Mouse (Mus musculus): ENCODE results near the gene Klhl7.

Gene Klhl7

DNA sequence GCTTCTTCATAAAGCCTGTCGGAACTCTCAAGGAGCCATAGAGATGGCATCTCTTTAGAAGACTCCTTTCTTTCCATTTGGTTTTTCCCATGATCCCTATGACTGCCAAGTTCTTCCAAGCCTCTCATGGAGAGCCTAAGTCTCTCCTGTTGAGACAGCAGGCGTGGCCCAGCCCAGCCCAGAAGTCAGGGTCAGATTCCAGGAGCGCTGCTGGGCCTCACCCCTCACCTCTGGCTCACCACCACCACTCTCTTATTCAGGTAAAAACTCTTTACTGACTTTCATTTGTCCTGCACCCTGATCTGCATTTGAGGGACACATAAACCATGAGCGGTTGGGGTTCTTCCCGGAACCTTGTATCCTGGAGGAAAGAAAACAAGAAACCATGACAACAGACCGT lies 69.5 kb downstream of the Klhl7 start:
- DNase-seq (ENCODE audit: low spot score in 2 of 2) = no peak

DNA sequence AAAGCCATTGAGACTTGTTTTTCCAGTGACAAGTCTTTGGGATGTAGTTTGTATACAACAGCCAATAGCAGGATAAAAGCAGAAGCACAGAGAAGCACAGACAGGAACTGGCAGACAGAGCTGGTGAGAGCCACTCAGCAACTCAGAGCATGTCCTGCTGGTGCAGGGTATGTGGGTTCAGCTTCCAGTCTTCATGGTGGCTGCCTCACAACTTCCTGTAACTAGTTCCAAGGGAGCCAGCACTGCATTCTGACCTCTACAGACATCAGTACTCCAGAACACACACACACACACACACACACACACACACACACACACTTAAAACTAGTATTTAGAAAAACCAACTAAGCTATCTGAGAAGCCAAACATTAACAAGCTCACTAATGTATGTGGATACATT lies 71.7 kb downstream of the Klhl7 start:
- peak in 1 of 2 experiments; percentile 18 for DNase-seq (ENCODE audit: low spot score in 2 of 2)

DNA sequence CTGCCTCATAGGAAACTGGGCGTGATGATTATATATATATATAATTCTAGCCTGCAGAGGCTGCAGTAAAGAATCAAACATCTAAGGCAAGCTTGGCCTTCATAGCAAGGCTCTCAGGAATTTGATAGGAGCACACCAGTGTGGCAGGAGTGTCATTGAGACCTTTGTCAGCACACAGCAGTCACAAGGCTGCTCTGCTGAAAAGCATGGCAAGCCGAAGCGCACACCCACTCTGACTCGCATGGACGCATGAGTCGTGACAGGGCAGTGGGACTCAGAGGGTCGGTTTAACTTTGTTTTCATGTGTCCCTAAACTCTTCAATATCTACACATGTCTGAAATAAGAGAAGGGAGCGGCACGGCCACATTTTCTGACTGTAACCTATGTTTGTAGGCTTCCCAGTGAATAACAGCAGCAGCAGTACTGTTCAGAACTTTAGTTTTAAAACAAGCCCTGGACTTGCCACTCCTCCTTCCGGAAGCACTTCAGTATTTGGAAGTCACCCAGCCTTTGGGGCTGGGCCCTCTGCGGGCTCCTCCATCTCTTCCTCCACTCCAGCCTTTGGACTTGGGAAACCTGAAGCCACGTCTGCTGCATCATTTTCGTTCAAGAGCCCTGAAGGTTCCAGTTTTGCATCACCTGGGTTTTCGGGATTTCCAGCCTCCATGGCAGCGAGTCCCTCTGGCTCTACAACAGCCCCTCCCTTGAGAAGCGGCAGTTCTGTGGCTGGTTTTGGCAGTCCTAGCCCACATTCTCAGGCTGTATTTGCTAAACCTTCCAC lies 81.3 kb downstream of the Klhl7 start:
- no peak for DNase-seq (ENCODE audit: low spot score in 2 of 2)

DNA sequence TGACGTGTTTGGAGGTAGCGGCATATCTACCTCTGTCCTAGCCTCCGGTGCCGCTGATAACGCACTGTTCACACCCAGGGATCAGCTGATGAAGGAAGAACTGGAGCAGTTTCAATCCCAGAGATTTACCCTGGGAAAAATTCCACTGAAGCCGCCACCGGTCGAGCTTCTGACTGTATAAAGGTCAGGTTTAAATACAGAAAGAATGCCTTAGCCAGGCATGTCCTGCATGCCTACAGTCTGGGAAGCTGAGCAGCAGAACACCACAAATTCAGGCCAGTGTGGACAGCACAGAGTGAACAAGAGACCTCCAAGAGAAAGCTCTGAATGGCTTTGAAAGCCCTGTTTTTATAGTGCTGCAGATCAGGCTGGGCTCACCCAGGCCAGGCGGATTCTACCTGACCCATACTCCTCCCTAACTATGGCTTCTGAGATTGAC lies 81.9 kb downstream of the Klhl7 start:
- no peak for DNase-seq (ENCODE audit: low spot score in 2 of 2)

DNA sequence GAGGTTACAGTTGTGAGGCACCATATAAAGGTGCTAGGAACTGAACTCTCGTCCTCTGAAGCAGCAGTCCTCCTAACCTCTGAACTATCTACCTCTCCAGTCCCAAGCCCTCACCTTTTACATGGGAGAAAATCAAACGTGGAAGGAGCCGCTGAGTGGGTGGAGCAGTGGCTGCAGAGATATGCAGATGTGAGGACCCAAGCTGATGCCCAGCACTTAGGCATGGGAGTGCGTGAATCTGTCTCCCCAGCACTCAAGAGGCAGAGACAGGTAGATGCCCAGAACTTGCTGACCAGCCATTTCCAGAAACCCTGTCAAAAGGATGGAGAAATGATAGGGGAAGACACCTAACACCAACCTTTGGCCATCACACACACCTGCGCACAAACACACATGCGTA lies 82.7 kb downstream of the Klhl7 start:
- DNase-seq (ENCODE audit: low spot score in 2 of 2) = no peak

DNA sequence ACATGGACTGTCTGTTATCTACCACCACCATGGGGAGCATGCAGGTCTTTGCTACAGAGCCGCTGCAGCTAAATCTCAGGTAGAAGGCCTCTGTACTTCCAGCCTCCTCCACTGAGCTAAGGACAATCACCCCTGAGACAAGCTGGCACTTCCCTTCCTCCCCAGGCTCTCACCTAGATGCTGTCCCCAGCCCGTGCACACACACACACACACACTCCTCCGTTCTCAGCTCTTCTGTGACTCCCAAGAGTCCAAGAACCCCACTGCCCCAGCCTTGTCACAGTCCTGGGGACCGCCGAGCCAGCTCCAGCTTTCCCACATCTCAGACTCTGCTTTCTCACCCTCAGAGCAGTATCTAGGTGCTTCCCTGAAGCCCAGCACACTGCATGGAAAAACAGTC lies 83.6 kb downstream of the Klhl7 start:
- no peak for DNase-seq (ENCODE audit: low spot score in 2 of 2)

DNA sequence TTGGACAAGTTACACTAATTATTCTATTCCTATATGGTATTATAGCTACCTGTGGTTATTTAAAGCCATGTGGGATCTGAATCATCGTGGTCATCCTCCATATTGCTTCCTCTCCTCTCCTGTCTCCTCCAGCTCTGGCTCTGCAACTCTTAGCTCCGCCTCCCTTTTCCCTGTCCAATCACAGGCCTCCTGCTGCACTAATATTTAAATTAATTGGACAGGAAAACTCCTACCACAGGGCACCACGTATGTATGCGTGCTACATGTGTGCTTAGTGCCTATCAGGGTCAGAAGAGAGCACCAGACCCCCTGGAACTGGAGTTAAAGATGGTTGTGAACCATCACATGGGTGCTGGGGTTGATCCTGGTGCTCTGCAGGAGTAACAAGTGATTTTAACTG lies 88.1 kb downstream of the Klhl7 start:
- DNase-seq (ENCODE audit: low spot score in 2 of 2) = no peak

DNA sequence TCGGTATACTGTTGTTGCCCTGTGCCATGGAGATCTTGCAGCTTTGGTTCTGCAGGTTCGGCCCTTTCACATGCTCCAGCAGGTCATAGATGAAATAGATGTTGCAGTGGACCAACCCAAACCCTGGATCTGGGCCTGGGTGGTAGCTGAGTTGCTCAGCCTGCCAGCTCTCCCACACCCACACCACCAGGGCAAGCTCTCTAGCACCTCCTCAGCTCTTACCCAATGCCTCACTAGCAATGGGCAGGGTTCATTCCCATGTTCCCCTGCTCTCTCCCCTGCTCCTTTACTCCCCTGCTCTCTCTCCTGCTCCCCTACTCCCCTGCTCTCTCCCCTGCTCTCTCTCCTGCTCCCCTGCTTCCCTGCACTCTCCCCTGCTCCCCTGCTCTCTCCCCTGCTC lies 91.4 kb downstream of the Klhl7 start:
- no peak for DNase-seq (ENCODE audit: low spot score in 2 of 2)

DNA sequence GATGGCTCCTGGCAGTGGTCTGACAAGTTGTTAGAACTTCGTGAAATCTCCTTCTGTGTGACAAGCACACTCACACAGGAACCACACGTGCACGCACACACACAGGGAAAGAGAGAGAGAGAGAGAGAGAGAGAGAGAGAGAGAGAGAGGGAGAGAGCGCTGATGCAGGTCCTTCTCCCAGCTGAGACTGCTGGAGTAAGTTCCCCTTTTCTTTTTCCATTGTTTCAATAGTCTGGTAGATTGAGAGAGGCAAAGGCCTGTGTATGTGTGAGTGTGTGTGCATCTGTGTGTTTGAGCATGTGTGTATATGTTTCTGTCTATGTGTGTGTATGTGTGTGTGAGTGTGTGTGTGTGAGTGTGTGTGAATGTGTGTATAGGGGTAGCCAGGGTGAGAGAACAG lies 100.6 kb downstream of the Klhl7 start:
- DNase-seq (ENCODE audit: low spot score in 2 of 2) = no peak

DNA sequence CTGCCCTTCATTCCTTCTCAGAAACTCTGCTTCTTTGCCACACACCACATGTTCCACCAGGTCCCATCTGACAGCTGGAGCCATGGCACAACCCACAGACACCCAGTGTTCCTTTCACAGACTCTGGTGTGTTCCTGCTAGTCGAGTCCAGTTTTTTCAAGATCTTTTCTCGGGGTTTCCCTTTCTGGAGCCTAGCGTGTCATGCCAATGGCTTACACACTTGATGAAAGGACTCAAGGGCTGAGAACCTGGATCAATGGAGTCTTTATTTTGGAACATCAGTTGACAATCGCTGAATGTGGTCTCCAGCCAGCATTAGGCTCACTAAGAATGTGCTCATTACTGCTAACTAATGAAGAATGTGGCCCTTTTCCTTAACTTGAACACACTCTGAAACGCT lies 102.1 kb downstream of the Klhl7 start:
- peak; percentile 27 to 28 for DNase-seq (ENCODE audit: low spot score in 2 of 2)

DNA sequence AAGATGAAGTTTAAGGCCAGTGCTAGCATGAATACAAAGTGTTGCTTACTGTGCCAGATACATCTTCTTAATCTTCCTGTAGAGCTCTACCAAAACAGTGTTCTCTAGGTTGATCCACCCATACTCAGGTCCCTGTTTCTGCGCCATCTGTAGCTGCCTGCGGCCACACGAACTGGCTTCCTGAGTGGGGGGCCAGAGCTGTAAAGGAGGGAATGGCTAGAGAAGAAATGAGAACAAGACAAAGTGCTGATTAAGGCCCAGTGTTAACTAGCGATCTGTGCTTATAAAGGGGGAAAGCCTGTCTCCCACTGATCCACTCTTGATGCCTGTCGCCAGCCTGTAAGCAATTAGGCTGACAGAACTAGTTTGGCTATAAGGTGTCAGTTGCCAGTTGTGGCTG lies 102.9 kb downstream of the Klhl7 start:
- no peak for DNase-seq (ENCODE audit: low spot score in 2 of 2)

DNA sequence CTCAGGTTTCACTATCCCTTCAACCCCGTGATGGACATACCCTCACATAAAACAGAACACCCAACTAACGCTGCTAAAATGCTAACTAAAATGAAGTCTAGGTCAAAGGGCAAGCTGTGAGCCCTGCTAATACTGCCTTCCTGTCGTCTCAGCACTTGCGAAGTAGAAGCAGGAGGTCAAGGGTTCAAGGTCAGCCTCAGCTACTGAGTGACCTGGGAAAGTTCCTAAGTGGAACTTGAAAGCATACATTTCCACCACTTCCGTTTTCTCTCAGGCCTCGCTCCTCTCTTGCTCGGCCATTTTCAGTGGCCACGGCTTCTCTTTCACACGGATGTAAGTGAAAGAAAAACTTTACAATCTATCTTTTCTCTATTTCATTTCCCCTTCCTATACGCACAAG lies 107.6 kb downstream of the Klhl7 start:
- DNase-seq (ENCODE audit: low spot score in 2 of 2) = no peak

DNA sequence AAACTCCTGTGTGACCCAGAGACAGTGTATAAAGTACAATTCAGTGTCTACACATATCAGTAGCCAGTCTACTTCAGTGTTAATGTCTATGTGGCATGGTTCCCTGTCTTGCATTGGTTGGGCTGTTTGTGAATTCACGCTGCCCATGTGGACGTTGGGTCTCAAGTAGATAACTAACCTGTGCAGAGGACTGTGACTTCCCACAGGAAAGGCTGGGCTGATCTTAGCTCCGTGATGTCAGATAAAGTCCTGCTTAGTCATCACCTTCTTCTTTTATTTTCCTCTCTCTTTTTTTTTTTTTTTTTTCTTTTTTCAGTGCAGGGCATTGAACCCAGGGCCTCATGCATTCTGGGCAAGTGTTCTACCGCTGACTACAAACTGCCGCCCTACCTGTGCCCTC lies 108.1 kb downstream of the Klhl7 start:
- DNase-seq (ENCODE audit: low spot score in 2 of 2) = no peak

All from left cerebral cortex, adult 9 months (tissue).